Mouse (Mus musculus) olfactory bulb, adult 2 months (tissue): ENCODE results near the gene Usf3. TPM values are rescaled to one million over a fixed set of nuclear protein-coding genes. Genes with fewer than 3 reads are reported as not detected.

Experiments used
- H3K27ac ChIP-seq: fragments of 200-500 bp; 2 replicates; pipeline ENCODE4 v1.5.1; 2012; ENCODE audit warnings: low read depth, low read length; ENCODE audit not compliant: insufficient read depth
- H3K4me1 ChIP-seq: fragments of 200-500 bp; 2 replicates; pipeline ENCODE4 v1.6.1; 2012; ENCODE audit warnings: low read length; ENCODE audit not compliant: control insufficient read depth, insufficient read depth
- H3K4me3 ChIP-seq: fragments of 200-500 bp; 2 replicates; pipeline ENCODE4 v1.5.1; 2012; ENCODE audit warnings: mild to moderate bottlenecking, low read depth, low read length, moderate library complexity; ENCODE audit not compliant: insufficient read depth
- CTCF ChIP-seq: fragments of 200-500 bp; IDR thresholded peaks from 2 replicates; pipeline ENCODE4 v1.5.1; 2012; ENCODE audit warnings: low read depth, mild to moderate bottlenecking, low read length, moderate library complexity; ENCODE audit not compliant: insufficient read depth
- POLR2A ChIP-seq: fragments of 200-500 bp; IDR thresholded peaks from 2 replicates; pipeline ENCODE4 v1.6.1; 2012; ENCODE audit warnings: mild to moderate bottlenecking, low read depth, low read length, moderate library complexity; ENCODE audit not compliant: insufficient read depth
- WGBS: fragments of 180-500 bp; shearing (Covaris S2); methylation state at CpG from one replicate; pipeline ENCODE4 v1.1.7; 2018; 5-methylcytosine and 5-hydroxymethylcytosine counted together
- polyA plus RNA-seq: library from polyadenylated mRNA; stranded (reverse); fragments of >200 nt; gene quantifications from 2 replicates; pipeline ENCODE4 v1.2.4, GENCODE M21; 2012; ENCODE audit warnings: low replicate concordance; ENCODE audit not compliant: missing spikeins, insufficient read depth, insufficient read length

Gene Usf3
- polyA plus RNA-seq, 1 experiment: not detected

GRCm38 (mm10) chr16:44271371-44272038 is 98.5 kb downstream of the Usf3 start:
- Histone ChIP-seq H3K4me3 (no peak overlapping the region), H3K27ac (no peak overlapping the region), H3K4me1 (no peaks in the 10 kb centered on the region)
- no peak for TF ChIP-seq CTCF
- no peak for TF ChIP-seq POLR2A
- WGBS: 78% methylated on average over 9 of the region's 9 CpGs

Other genes starting within 250 kb of the Usf3 start
- not detected in 2 replicates for gene Qtrt2, start 246.4 kb upstream of the Usf3 start, polyA plus RNA-seq
- not detected in 2 replicates for gene Zdhhc23, start 193.5 kb upstream of the Usf3 start, polyA plus RNA-seq
- not detected in 2 replicates for gene Gramd1c, start 109.9 kb upstream of the Usf3 start, polyA plus RNA-seq
- 173 and 235 TPM in 2 replicates for gene Atp6v1a, start 33.5 kb upstream of the Usf3 start, polyA plus RNA-seq
- gene Naa50, start 33.4 kb upstream of the Usf3 start, polyA plus RNA-seq: not detected in 2 replicates
- not detected in 2 replicates for gene Sidt1, start 159.9 kb downstream of the Usf3 start, polyA plus RNA-seq
- gene Spice1, start 173.9 kb downstream of the Usf3 start, polyA plus RNA-seq: not detected in 2 replicates
- not detected in 2 replicates for gene Cfap44, start 221.6 kb downstream of the Usf3 start, polyA plus RNA-seq